Mouse (Mus musculus): Measurements from ENCODE around the gene Mast1. TPM values are rescaled to one million over a fixed set of nuclear protein-coding genes. Genes with fewer than 3 reads are reported as not detected.

The Mast1 gene
- total and polyA plus RNA-seq, 2 experiments from 2014 or later = not detected

GRCm38 (mm10) chr8:84952612-84953255 lies 15.6 kb upstream of the Mast1 start:
- DNase-seq (ENCODE audit: low spot score) (no peak), ATAC-seq (ENCODE audit: insufficient read depth, low read depth) (no peak)
- Histone ChIP-seq H3K9ac (replicated peaks; ENCODE audit: low read depth, low read length) (no peak overlapping the region), H3K9me3 (replicated peaks; ENCODE audit: control insufficient read depth, low read length) (no peaks in the 10 kb centered on the region), H3K27me3 (ENCODE audit: control insufficient read depth, insufficient read depth, low read length) (peaks cover 30% of the 10 kb centered on the region; the same call in 1 of the 2 replicates), H3K4me2 (ENCODE audit: low read depth, low read length) (peak overlapping the region; percentile 27), H3K27ac (ENCODE audit: low read depth) (no peak overlapping the region), H3K4me3 (ENCODE audit: low read depth, low read length) (no peak overlapping the region), H3K4me1 (ENCODE audit: control insufficient read depth, insufficient read depth) (no peaks in the 10 kb centered on the region), H3K36me3 (replicated peaks; ENCODE audit: control insufficient read depth, insufficient read depth, low read length) (peaks cover 9% of the 10 kb centered on the region; the same call in 1 of the 2 replicates)
- 6% methylated on average over 18 of the region's 18 CpGs for WGBS
- TF ChIP-seq CTCF (IDR thresholded peaks at IDR 0.05; ENCODE audit: low read depth) = no peak
- TF ChIP-seq EP300 (IDR thresholded peaks at IDR 0.05; ENCODE audit: low read depth) = no peak

- TF ChIP-seq CTCF (IDR thresholded peaks at IDR 0.05; ENCODE audit: low read depth) (no peak), EP300 (IDR thresholded peaks at IDR 0.05; ENCODE audit: low read depth) (no peak)
- WGBS = 22% methylated on average over 12 of the region's 12 CpGs
- H3K27ac ChIP-seq (ENCODE audit: low read depth) = no peak overlapping the region
Observed at GRCm38 (mm10) chr8:84949753-84950152, 12.6 kb upstream of the Mast1 start.

GRCm38 (mm10) chr8:84947241-84947545 lies 10.0 kb upstream of the Mast1 start:
- no peaks in the 10 kb centered on the region for H3K9me3 ChIP-seq (replicated peaks; ENCODE audit: control insufficient read depth, low read length)
- 0 out of 2 replicates have a peak, but pooled peaks cover 5% of the 10 kb centered on the region for H3K4me1 ChIP-seq (ENCODE audit: control insufficient read depth, insufficient read depth)
- H3K9ac ChIP-seq (replicated peaks; ENCODE audit: low read depth, low read length) = no peak overlapping the region
- H3K4me2 ChIP-seq (ENCODE audit: low read depth, low read length) = no peak overlapping the region
- DNase-seq (ENCODE audit: low spot score) (no peak), ATAC-seq (ENCODE audit: insufficient read depth, low read depth) (peak; percentile 44; the same call in 1 of the 2 replicates)
- TF ChIP-seq CTCF (IDR thresholded peaks at IDR 0.05; ENCODE audit: low read depth) (no peak), EP300 (IDR thresholded peaks at IDR 0.05; ENCODE audit: low read depth) (no peak)
- WGBS = 9% methylated on average over 9 of the region's 9 CpGs
- no peaks in the 10 kb centered on the region for H3K36me3 ChIP-seq (replicated peaks; ENCODE audit: control insufficient read depth, insufficient read depth, low read length)
- H3K27ac ChIP-seq (ENCODE audit: low read depth) = no peak overlapping the region
- peaks cover 76% of the 10 kb centered on the region for H3K27me3 ChIP-seq (ENCODE audit: control insufficient read depth, insufficient read depth, low read length)
- H3K4me3 ChIP-seq (ENCODE audit: low read depth, low read length) = no peak overlapping the region

More at GRCm38 (mm10) chr8:84949753-84950152, 12.6 kb upstream of the Mast1 start:
- H3K9me3 ChIP-seq (replicated peaks; ENCODE audit: control insufficient read depth, low read length) = no peaks in the 10 kb centered on the region
- H3K27me3 ChIP-seq (ENCODE audit: control insufficient read depth, insufficient read depth, low read length) = peaks cover 58% of the 10 kb centered on the region
- H3K4me2 ChIP-seq (ENCODE audit: low read depth, low read length) = no peak overlapping the region
- 0 out of 2 replicates have a peak, but pooled peaks cover 5% of the 10 kb centered on the region for H3K4me1 ChIP-seq (ENCODE audit: control insufficient read depth, insufficient read depth)
- no peak for DNase-seq (ENCODE audit: low spot score)
- no peak overlapping the region for H3K9ac ChIP-seq (replicated peaks; ENCODE audit: low read depth, low read length)
- ATAC-seq (ENCODE audit: insufficient read depth, low read depth) = no peak
- no peak overlapping the region for H3K4me3 ChIP-seq (ENCODE audit: low read depth, low read length)
- H3K36me3 ChIP-seq (replicated peaks; ENCODE audit: control insufficient read depth, insufficient read depth, low read length) = no peaks in the 10 kb centered on the region

- Histone ChIP-seq H3K4me3 (ENCODE audit: low read depth, low read length) (peak within 1 kb of the TSS; percentile 43), H3K4me1 (ENCODE audit: control insufficient read depth, insufficient read depth) (0 out of 2 replicates have a peak, but pooled peaks cover 5% of the 10 kb centered on the region), H3K27me3 (ENCODE audit: control insufficient read depth, insufficient read depth, low read length) (peaks cover 73% of the 10 kb centered on the region), H3K36me3 (replicated peaks; ENCODE audit: control insufficient read depth, insufficient read depth, low read length) (no peaks in the 10 kb centered on the region), H3K27ac (ENCODE audit: low read depth) (no peak within 1 kb of the TSS), H3K9ac (replicated peaks; ENCODE audit: low read depth, low read length) (no peak within 1 kb of the TSS), H3K9me3 (replicated peaks; ENCODE audit: control insufficient read depth, low read length) (no peaks in the 10 kb centered on the region), H3K4me2 (ENCODE audit: low read depth, low read length) (peak within 1 kb of the TSS; percentile 57)
- 12% methylated on average over 17 of the region's 17 CpGs for WGBS
- DNase-seq (ENCODE audit: low spot score) = no peak
- TF ChIP-seq EP300 (IDR thresholded peaks at IDR 0.05; ENCODE audit: low read depth) (no peak), CTCF (IDR thresholded peaks at IDR 0.05; ENCODE audit: low read depth) (no peak; the same call in 1 of the 2 replicates)
- ATAC-seq (ENCODE audit: insufficient read depth, low read depth) = no peak
Observed at GRCm38 (mm10) chr8:84946528-84947240, 9.5 kb upstream of the Mast1 start, which contains the start of gene Rtbdn. Rtbdn (plus strand) TSS chr8:84946991.

GRCm38 (mm10) chr8:84945633-84946527 lies 8.7 kb upstream of the Mast1 start:
- peaks cover 68% of the 10 kb centered on the region for H3K27me3 ChIP-seq (ENCODE audit: control insufficient read depth, insufficient read depth, low read length)
- no peaks in the 10 kb centered on the region for H3K9me3 ChIP-seq (replicated peaks; ENCODE audit: control insufficient read depth, low read length)
- peak overlapping the region; percentile 43 for H3K4me3 ChIP-seq (ENCODE audit: low read depth, low read length)
- TF ChIP-seq EP300 (IDR thresholded peaks at IDR 0.05; ENCODE audit: low read depth) = no peak
- TF ChIP-seq CTCF (IDR thresholded peaks at IDR 0.05; ENCODE audit: low read depth) = no peak
- no peaks in the 10 kb centered on the region for H3K36me3 ChIP-seq (replicated peaks; ENCODE audit: control insufficient read depth, insufficient read depth, low read length)
- H3K9ac ChIP-seq (replicated peaks; ENCODE audit: low read depth, low read length) = no peak overlapping the region
- ATAC-seq (ENCODE audit: insufficient read depth, low read depth) = no peak
- 1% methylated on average over 54 of the region's 67 CpGs for WGBS
- H3K4me1 ChIP-seq (ENCODE audit: control insufficient read depth, insufficient read depth) = 0 out of 2 replicates have a peak, but pooled peaks cover 5% of the 10 kb centered on the region
- peak overlapping the region; percentile 57 for H3K4me2 ChIP-seq (ENCODE audit: low read depth, low read length)
- DNase-seq (ENCODE audit: low spot score) = no peak
- H3K27ac ChIP-seq (ENCODE audit: low read depth) = no peak overlapping the region
